Mouse (Mus musculus): ENCODE measurements around the gene Ect2.

DNA sequence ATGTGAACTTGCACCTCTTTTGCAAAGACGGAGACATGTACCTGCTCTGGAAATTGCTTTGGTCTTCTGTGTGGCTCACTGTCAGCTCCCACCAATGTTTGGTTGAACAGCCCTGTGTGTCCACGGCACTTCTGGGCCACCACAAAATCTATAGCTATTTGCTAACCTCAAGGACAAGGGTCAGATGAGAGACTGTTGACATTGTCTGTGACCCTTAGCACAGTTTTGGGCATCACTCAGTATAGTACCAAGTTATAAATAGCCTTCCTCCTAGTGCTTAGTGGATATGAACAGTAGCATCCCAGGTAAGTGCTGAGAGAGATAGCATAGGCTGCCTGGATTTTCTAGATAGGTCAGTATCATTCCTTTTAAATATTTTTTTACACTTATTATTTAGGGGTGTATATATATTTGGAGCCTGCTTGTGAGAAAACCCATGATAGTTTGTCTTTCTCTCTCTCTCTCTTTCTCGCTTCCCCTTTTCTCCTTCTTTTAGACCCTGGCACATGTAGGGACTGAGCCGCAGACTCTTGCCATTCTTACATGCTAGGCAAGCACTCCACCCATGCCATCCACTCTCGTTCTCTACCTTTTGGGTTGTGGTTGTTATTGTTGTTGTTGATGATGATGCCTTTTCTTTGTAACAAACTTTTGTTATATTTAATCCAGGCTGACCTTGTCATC, 48.2 kb upstream of the Ect2 start:
- TF ChIP-seq POLR2A (IDR thresholded peaks at IDR 0.05; ENCODE audit: extremely low read depth, insufficient read depth, low read length) (no peak), CTCF (IDR thresholded peaks at IDR 0.05; ENCODE audit: low read depth, low read length) (no peak)

Data from liver, adult 2 months (tissue).